Mouse (Mus musculus): ENCODE data around the gene Fkbpl. TPM values are rescaled to one million over a fixed set of nuclear protein-coding genes. Genes with fewer than 3 reads are reported as not detected.
A peak's percentile ranks its signal among the peaks of the same experiment; 100 is the strongest.

Gene Fkbpl
- polyA plus RNA-seq, 1 experiment from 2014 or later: 14.5 TPM

- H3K27ac ChIP-seq (ENCODE audit: low read length): no peak overlapping the region
- H3K36me3 ChIP-seq (ENCODE audit: insufficient read depth, low read length): no peaks in the 10 kb centered on the region; the same call in 1 of the 2 replicates
- peaks cover 5% of the 10 kb centered on the region for H3K27me3 ChIP-seq (replicated peaks; ENCODE audit: insufficient read depth, low read length)
- DNase-seq (ENCODE audit: low spot score) (no peak), ATAC-seq (no peak)
- 97% methylated on average over 3 of the region's 3 CpGs for WGBS
- no peak overlapping the region for H3K4me2 ChIP-seq (replicated peaks; ENCODE audit: low read depth, low read length)
- no peaks in the 10 kb centered on the region for H3K9me3 ChIP-seq (ENCODE audit: low read length)
- no peak overlapping the region for H3K9ac ChIP-seq (replicated peaks; ENCODE audit: low read depth)
- TF ChIP-seq EP300 (IDR thresholded peaks at IDR 0.05) (no peak), CTCF (IDR thresholded peaks at IDR 0.05) (no peak)
- H3K4me1 ChIP-seq (ENCODE audit: insufficient read depth, low read depth, low read length): peaks cover 21% of the 10 kb centered on the region; the same call in 1 of the 2 replicates
- no peak overlapping the region for H3K4me3 ChIP-seq (ENCODE audit: low read depth, low read length)
Observed at GRCm38 (mm10) chr17:34624981-34625380, 19.6 kb upstream of the Fkbpl start.

DNA sequence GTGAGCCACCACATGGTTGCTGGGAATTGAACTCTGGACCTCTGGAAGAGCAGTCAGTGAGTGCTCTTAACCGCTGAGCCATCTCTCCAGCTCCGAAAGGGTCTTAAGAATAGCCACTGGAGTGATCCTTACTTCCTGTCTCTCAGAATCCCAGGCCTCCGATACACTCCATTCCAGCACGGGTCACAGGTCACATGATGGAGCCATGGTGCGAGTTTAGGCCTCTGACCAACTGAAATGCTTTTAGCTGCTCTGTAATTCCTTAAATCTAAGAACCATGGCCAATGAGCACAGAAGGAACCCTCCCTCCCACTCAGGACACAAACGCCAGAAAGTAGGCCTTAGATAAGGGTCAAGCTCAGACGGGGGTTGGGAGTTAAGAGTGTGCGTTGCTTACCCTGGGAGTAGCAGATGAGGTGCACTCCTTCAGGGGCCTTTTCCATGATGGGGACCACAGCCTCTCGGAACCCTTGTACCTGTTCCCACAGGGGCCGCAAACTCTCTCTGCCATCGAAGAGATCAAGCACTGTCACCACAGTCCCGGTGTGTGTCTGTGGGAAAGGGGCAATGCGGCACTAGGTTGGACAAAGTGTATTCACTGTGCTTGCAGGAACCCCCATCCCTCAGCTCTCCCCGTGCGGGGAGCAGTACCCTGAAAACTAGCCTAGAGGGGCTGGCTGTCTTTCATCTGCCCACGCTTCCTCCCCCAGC lies 18.3 kb upstream of the Fkbpl start:
- Histone ChIP-seq H3K27ac (ENCODE audit: low read length) (peak overlapping the region; percentile 88; the same call in 1 of the 2 replicates), H3K36me3 (ENCODE audit: insufficient read depth, low read length) (no peaks in the 10 kb centered on the region; the same call in 1 of the 2 replicates), H3K4me2 (replicated peaks; ENCODE audit: low read depth, low read length) (peak overlapping the region; percentile 62), H3K4me1 (ENCODE audit: insufficient read depth, low read depth, low read length) (peaks cover 21% of the 10 kb centered on the region; the same call in 1 of the 2 replicates), H3K27me3 (replicated peaks; ENCODE audit: insufficient read depth, low read length) (peaks cover 17% of the 10 kb centered on the region), H3K4me3 (ENCODE audit: low read depth, low read length) (peak overlapping the region; percentile 60), H3K9ac (replicated peaks; ENCODE audit: low read depth) (peak overlapping the region; percentile 62; the same call in 1 of the 2 replicates), H3K9me3 (ENCODE audit: low read length) (no peaks in the 10 kb centered on the region)
- WGBS: 49% methylated on average over 16 of the region's 16 CpGs
- TF ChIP-seq CTCF (IDR thresholded peaks at IDR 0.05) (no peak), EP300 (IDR thresholded peaks at IDR 0.05) (no peak)
- DNase-seq (ENCODE audit: low spot score) (no peak), ATAC-seq (no peak)

GRCm38 (mm10) chr17:34626773-34627092 lies 17.8 kb upstream of the Fkbpl start:
- peak; percentile 67 for DNase-seq (ENCODE audit: low spot score)
- Histone ChIP-seq H3K4me3 (ENCODE audit: low read depth, low read length) (peak overlapping the region; percentile 60), H3K4me2 (replicated peaks; ENCODE audit: low read depth, low read length) (peak overlapping the region; percentile 62), H3K36me3 (ENCODE audit: insufficient read depth, low read length) (no peaks in the 10 kb centered on the region; the same call in 1 of the 2 replicates), H3K27ac (ENCODE audit: low read length) (peak overlapping the region; percentile 88), H3K9me3 (ENCODE audit: low read length) (no peaks in the 10 kb centered on the region), H3K27me3 (replicated peaks; ENCODE audit: insufficient read depth, low read length) (peaks cover 22% of the 10 kb centered on the region), H3K9ac (replicated peaks; ENCODE audit: low read depth) (peak overlapping the region; percentile 62; the same call in 1 of the 2 replicates), H3K4me1 (ENCODE audit: insufficient read depth, low read depth, low read length) (peaks cover 21% of the 10 kb centered on the region; the same call in 1 of the 2 replicates)
- 0 out of 2 replicates have a peak, but pooled peaks have one; percentile 19 for ATAC-seq
- 1% methylated on average over 18 of the region's 18 CpGs for WGBS
- TF ChIP-seq EP300 (IDR thresholded peaks at IDR 0.05): no peak
- peak; percentile 66 for TF ChIP-seq CTCF (IDR thresholded peaks at IDR 0.05)

- peak overlapping the region; percentile 60 for H3K4me3 ChIP-seq (ENCODE audit: low read depth, low read length)
- peaks cover 23% of the 10 kb centered on the region for H3K27me3 ChIP-seq (replicated peaks; ENCODE audit: insufficient read depth, low read length)
- H3K4me1 ChIP-seq (ENCODE audit: insufficient read depth, low read depth, low read length): peaks cover 21% of the 10 kb centered on the region; the same call in 1 of the 2 replicates
- under 1% methylated on average over 32 of the region's 45 CpGs for WGBS
- no peak for TF ChIP-seq EP300 (IDR thresholded peaks at IDR 0.05)
- H3K9ac ChIP-seq (replicated peaks; ENCODE audit: low read depth): peak overlapping the region; percentile 62
- ATAC-seq (peak; percentile 86), DNase-seq (ENCODE audit: low spot score) (peak; percentile 94)
- no peaks in the 10 kb centered on the region; the same call in 1 of the 2 replicates for H3K36me3 ChIP-seq (ENCODE audit: insufficient read depth, low read length)
- peak overlapping the region; percentile 90 for H3K27ac ChIP-seq (ENCODE audit: low read length)
- H3K4me2 ChIP-seq (replicated peaks; ENCODE audit: low read depth, low read length): peak overlapping the region; percentile 62
- no peaks in the 10 kb centered on the region for H3K9me3 ChIP-seq (ENCODE audit: low read length)
Observed at GRCm38 (mm10) chr17:34627093-34627942, 17.2 kb upstream of the Fkbpl start.

GRCm38 (mm10) chr17:34627943-34628643 lies 16.5 kb upstream of the Fkbpl start, which contains the start of gene Ppt2:
TSS of gene Ppt2 (minus strand) at chr17:34628510.
- Histone ChIP-seq H3K27ac (ENCODE audit: low read length) (peak within 1 kb of the TSS; percentile 90), H3K27me3 (replicated peaks; ENCODE audit: insufficient read depth, low read length) (peaks cover 26% of the 10 kb centered on the region), H3K9me3 (ENCODE audit: low read length) (no peaks in the 10 kb centered on the region), H3K36me3 (ENCODE audit: insufficient read depth, low read length) (no peaks in the 10 kb centered on the region), H3K9ac (replicated peaks; ENCODE audit: low read depth) (peak within 1 kb of the TSS; percentile 46), H3K4me1 (ENCODE audit: insufficient read depth, low read depth, low read length) (peaks cover 21% of the 10 kb centered on the region; the same call in 1 of the 2 replicates), H3K4me2 (replicated peaks; ENCODE audit: low read depth, low read length) (peak within 1 kb of the TSS; percentile 62), H3K4me3 (ENCODE audit: low read depth, low read length) (peak within 1 kb of the TSS; percentile 60)
- DNase-seq (ENCODE audit: low spot score): no peak
- peak; percentile 32 for ATAC-seq
- TF ChIP-seq CTCF (IDR thresholded peaks at IDR 0.05) (0 out of 2 replicates have a peak, but pooled peaks have one; percentile 7), EP300 (IDR thresholded peaks at IDR 0.05) (peak; percentile 52; the same call in 1 of the 2 replicates)
- WGBS: 5% methylated on average over 29 of the region's 29 CpGs

Measured in lung, postnatal 0 days (tissue).